Mouse (Mus musculus): Measurements from ENCODE around the gene Rps6kb1.

- TF ChIP-seq CTCF (IDR thresholded peaks at IDR 0.05; ENCODE audit: control insufficient read depth, insufficient read depth, insufficient read length) (no peak), MAX (IDR thresholded peaks at IDR 0.05) (no peak), USF1 (IDR thresholded peaks at IDR 0.05; ENCODE audit: low read depth) (no peak), CEBPB (IDR thresholded peaks at IDR 0.05; ENCODE audit: low read depth) (no peak)
These were observed 45.5 kb upstream of the Rps6kb1 start for GRCm38 (mm10) chr11:86590066-86590465.
